Mouse (Mus musculus): ENCODE data around the gene Ipo11.

DNA sequence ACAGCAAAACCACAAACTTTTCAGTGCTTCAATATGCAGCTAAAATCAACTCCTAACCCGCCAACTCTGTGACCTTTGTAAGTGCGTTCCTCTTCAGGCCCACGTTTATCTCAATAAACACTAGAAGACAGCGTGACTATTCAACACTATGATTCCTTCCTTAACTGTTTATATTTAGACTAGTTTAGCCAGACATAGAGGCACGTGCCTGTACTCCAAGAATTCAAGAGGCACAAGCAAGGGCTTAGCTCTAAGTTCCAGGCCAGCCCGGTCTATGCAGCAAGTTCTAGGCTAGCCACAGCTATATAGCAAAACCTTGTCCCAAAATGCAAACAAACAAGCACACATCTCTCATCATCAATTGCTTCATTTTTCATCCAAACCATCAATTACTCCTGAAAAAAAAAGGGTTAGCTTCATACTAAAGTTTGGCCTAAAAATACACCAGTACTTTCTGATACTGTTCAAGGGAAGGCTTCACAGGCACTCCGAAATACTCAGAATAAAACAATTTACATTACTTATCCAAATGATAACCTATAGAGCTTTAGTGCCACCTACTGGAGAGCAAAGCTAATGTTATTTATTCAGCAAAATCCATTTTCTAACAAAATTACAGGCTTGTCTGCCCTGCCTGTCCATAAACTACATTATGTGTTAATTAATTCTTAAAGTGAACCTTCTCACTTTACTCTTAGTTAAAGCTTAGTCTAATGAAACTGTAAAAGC, 18.3 kb downstream of the Ipo11 start:
- no peak for TF ChIP-seq CTCF (IDR thresholded peaks at IDR 0.05; ENCODE audit: control insufficient read depth, insufficient read depth, low read length)
- TF ChIP-seq POLR2A (IDR thresholded peaks at IDR 0.05; ENCODE audit: borderline replicate concordance, control insufficient read depth, low read depth, low read length): no peak
